Mouse (Mus musculus) ES-E14 (cell line): ENCODE measurements at regions not wholly inside any gene's neighbourhood (a gene's known extent, or its start where the extent isn't known, plus 50 kb on each side); places are given as distances from the start of the nearest gene placed in this dataset.

Source experiments
- DNase-seq: peaks from one replicate; pipeline ENCODE4 v3.0.0-alpha.2; 2013; ENCODE audit warnings: low read depth, low spot score
- H3K27ac ChIP-seq: 2 replicates; pipeline ENCODE4 v1.5.1; 2012; ENCODE audit warnings: low read depth, mild to moderate bottlenecking, low read length, moderate library complexity, mixed read lengths; ENCODE audit not compliant: poor library complexity, insufficient read depth, severe bottlenecking
- H3K36me3 ChIP-seq: 2 replicates; pipeline ENCODE4 v1.6.1; 2012; ENCODE audit warnings: mild to moderate bottlenecking, low read length, moderate library complexity, mixed read lengths; ENCODE audit not compliant: control insufficient read depth, poor library complexity, insufficient read depth, severe bottlenecking
- H3K4me1 ChIP-seq, 2 experiments: fragments of 150-350 bp in 1 of 2; sonication (generic) in 1 of 2; 2 replicates each; pipeline ENCODE4 v1.6.1; 2012; ENCODE audit warnings: low read length in 2 of 2, mild to moderate bottlenecking in 1 of 2, mixed read lengths in 1 of 2; ENCODE audit not compliant: control insufficient read depth in 2 of 2, insufficient read depth in 2 of 2, poor library complexity in 1 of 2
- H3K4me3 ChIP-seq, 2 experiments: fragments of 150-350 bp in 1 of 2; sonication (generic) in 1 of 2; 2 replicates each; pipeline ENCODE4 v1.5.1; 2012; ENCODE audit warnings: low read length in 2 of 2, low read depth in 1 of 2, mild to moderate bottlenecking in 1 of 2, mixed read lengths in 1 of 2; ENCODE audit not compliant: insufficient read depth in 1 of 2, poor library complexity in 1 of 2, severe bottlenecking in 1 of 2
- H3K9ac ChIP-seq: 2 replicates; pipeline ENCODE4 v1.6.1; 2012; ENCODE audit warnings: low read depth, mild to moderate bottlenecking, low read length, mixed read lengths; ENCODE audit not compliant: poor library complexity, insufficient read depth, severe bottlenecking
- H3K9me3 ChIP-seq: fragments of 150-350 bp; sonication (generic); 2 replicates; pipeline ENCODE4 v1.6.1; 2012; ENCODE audit warnings: low read depth, mild to moderate bottlenecking, low read length; ENCODE audit not compliant: control insufficient read depth, insufficient read depth
- CHD2 ChIP-seq: IDR thresholded peaks from 2 replicates; pipeline ENCODE4 v1.6.1; 2014; ENCODE audit warnings: mild to moderate bottlenecking, low read depth, low read length, inconsistent platforms
- HCFC1 ChIP-seq: IDR thresholded peaks from 2 replicates; pipeline ENCODE4 v1.6.1; 2012; ENCODE audit warnings: low read length, inconsistent platforms, borderline replicate concordance; ENCODE audit not compliant: insufficient read depth
- MAFK ChIP-seq: IDR thresholded peaks from 2 replicates; pipeline ENCODE4 v1.6.1; 2014; ENCODE audit warnings: mild to moderate bottlenecking, low read depth, low read length, inconsistent platforms; ENCODE audit not compliant: insufficient read depth
- ZC3H11A ChIP-seq: IDR thresholded peaks from 2 replicates; pipeline ENCODE4 v1.6.1; 2012; ENCODE audit warnings: low read depth, mild to moderate bottlenecking, inconsistent platforms, low read length, borderline replicate concordance
- ZNF384 ChIP-seq: IDR thresholded peaks from 2 replicates; pipeline ENCODE4 v1.6.1; 2012; ENCODE audit warnings: low read depth, low read length, inconsistent platforms
- in situ Hi-C, 2 experiments: fragments of 600-800 bp; cut with MboI; formaldehyde crosslinking; loops; one replicate each; pipeline ENCODE4 v1.15.1; 2025; ENCODE audit warnings: low sequenced_read_pairs in 2 of 2, inconsistent platforms in 1 of 2; ENCODE audit not compliant: unreplicated experiment in 2 of 2

GRCm38 (mm10) chr5:51671190-51671589 is 103.7 kb upstream of the Ppargc1a start:
- Histone ChIP-seq H3K36me3 (no peaks in the 10 kb centered on the region), H3K9ac (no peak overlapping the region), H3K9me3 (no peaks in the 10 kb centered on the region), H3K4me1 (no peaks in the 10 kb centered on the region), H3K4me3 (no peak overlapping the region), H3K27ac (no peak overlapping the region)
- no peak for TF ChIP-seq HCFC1
- TF ChIP-seq ZNF384 = no peak
- no peak for TF ChIP-seq ZC3H11A
- no peak for TF ChIP-seq MAFK
- no peak for TF ChIP-seq CHD2
- in situ Hi-C loops = no loop called here
- DNase-seq = no peak

- in situ Hi-C loops = no loop called here
- Histone ChIP-seq H3K4me1 (no peaks in the 10 kb centered on the region), H3K4me3 (no peak overlapping the region), H3K36me3 (no peaks in the 10 kb centered on the region), H3K9me3 (no peaks in the 10 kb centered on the region), H3K27ac (no peak overlapping the region), H3K9ac (no peak overlapping the region)
- DNase-seq = no peak
- TF ChIP-seq ZC3H11A (no peak), HCFC1 (no peak), MAFK (no peak), CHD2 (no peak), ZNF384 (no peak)
Measured at GRCm38 (mm10) chr5:51665241-51665640, 97.7 kb upstream of the Ppargc1a start.

GRCm38 (mm10) chr5:51658232-51658896 is 90.8 kb upstream of the Ppargc1a start:
- Histone ChIP-seq H3K9me3 (no peaks in the 10 kb centered on the region), H3K4me1 (no peaks in the 10 kb centered on the region), H3K9ac (no peak overlapping the region), H3K4me3 (no peak overlapping the region), H3K27ac (no peak overlapping the region), H3K36me3 (no peaks in the 10 kb centered on the region)
- in situ Hi-C loops = no loop called here
- no peak for DNase-seq
- no peak for TF ChIP-seq MAFK

- TF ChIP-seq MAFK = no peak
- no peak for TF ChIP-seq ZNF384
- no peak for TF ChIP-seq ZC3H11A
- TF ChIP-seq HCFC1 = no peak
- no peak for TF ChIP-seq CHD2
- no peak overlapping the region for H3K4me3 ChIP-seq
- no peak for DNase-seq
- H3K27ac ChIP-seq = no peak overlapping the region
- no peak overlapping the region for H3K9ac ChIP-seq
- in situ Hi-C loops = no loop called here
- no peaks in the 10 kb centered on the region for H3K4me1 ChIP-seq
- H3K36me3 ChIP-seq = no peaks in the 10 kb centered on the region
- H3K9me3 ChIP-seq = no peaks in the 10 kb centered on the region
Measured at GRCm38 (mm10) chr5:51653507-51653906, 86.0 kb upstream of the Ppargc1a start.

- Histone ChIP-seq H3K4me3 (no peak overlapping the region), H3K27ac (no peak overlapping the region), H3K4me1 (no peaks in the 10 kb centered on the region), H3K9me3 (no peaks in the 10 kb centered on the region), H3K9ac (no peak overlapping the region), H3K36me3 (no peaks in the 10 kb centered on the region)
- TF ChIP-seq ZC3H11A = no peak
- TF ChIP-seq ZNF384 = no peak
- TF ChIP-seq CHD2 = no peak
- TF ChIP-seq MAFK = no peak
- no peak for TF ChIP-seq HCFC1
- in situ Hi-C loops = no loop called here
- DNase-seq = no peak
Measured at GRCm38 (mm10) chr5:51624400-51624799, 56.9 kb upstream of the Ppargc1a start.
